Mouse (Mus musculus) testis, adult 2 months (tissue): Measurements from ENCODE around the gene Amacr.

Experiments used
- CTCF ChIP-seq: fragments of 200-500 bp; IDR thresholded peaks from 2 replicates; pipeline ENCODE4 v1.5.1; 2012; ENCODE audit warnings: low read depth, mild to moderate bottlenecking, inconsistent platforms, low read length, moderate library complexity; ENCODE audit not compliant: control insufficient read depth, insufficient read depth, insufficient replicate concordance
- POLR2A ChIP-seq: fragments of 200-500 bp; IDR thresholded peaks from 2 replicates; pipeline ENCODE4 v1.6.1; 2012; ENCODE audit warnings: low read depth, mild to moderate bottlenecking, inconsistent platforms, low read length, moderate library complexity; ENCODE audit not compliant: control insufficient read depth

DNA sequence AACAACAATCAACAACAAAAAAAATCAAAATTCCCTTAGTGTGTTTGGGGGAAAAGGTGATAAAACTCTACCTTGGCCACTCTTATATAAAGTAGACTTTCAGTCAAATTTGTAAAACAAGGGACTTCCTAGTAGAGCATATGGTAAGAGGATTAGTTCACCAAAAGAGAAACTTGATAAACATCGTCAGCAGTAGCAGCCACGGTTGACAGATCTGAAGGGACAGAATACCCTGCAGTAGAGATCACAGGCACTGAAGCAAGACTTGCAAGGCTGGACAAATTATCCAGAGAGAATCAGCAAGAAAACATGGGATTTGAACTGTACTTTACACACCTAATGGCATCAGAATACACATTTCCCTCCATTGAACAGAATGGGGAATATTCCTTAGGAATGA lies 33.4 kb downstream of the Amacr start:
- TF ChIP-seq CTCF: no peak
- TF ChIP-seq POLR2A: no peak
